Mouse (Mus musculus) intestine, postnatal 0 days (tissue): Measurements from ENCODE around the gene Rpap1. TPM values are rescaled to one million over a fixed set of nuclear protein-coding genes. Genes with fewer than 3 reads are reported as not detected.

Source experiments
- ATAC-seq: fragments of 200-750 bp; cut with Nextera tagmentation; 2 replicates; pipeline ENCODE4 v1.8.0; 2017; ENCODE audit warnings: mild to moderate bottlenecking, moderate TSS enrichment, moderate library complexity
- H3K27ac ChIP-seq: fragments of 300-500 bp; sonication (generic); 2 replicates; pipeline ENCODE4 v1.5.1; 2014; ENCODE audit warnings: mild to moderate bottlenecking, low read depth, low read length, moderate library complexity
- H3K27me3 ChIP-seq: fragments of 300-500 bp; sonication (generic); replicated peaks from 2 replicates; pipeline ENCODE4 v1.6.1; 2014; ENCODE audit warnings: low read length, mixed read lengths; ENCODE audit not compliant: control insufficient read depth, insufficient read depth
- H3K36me3 ChIP-seq: fragments of 300-500 bp; sonication (generic); 2 replicates; pipeline ENCODE4 v1.6.1; 2014; ENCODE audit warnings: mild to moderate bottlenecking, moderate library complexity; ENCODE audit not compliant: control insufficient read depth, insufficient read depth
- H3K4me1 ChIP-seq: fragments of 300-500 bp; sonication (generic); replicated peaks from 2 replicates; pipeline ENCODE4 v1.6.1; 2014; ENCODE audit warnings: antibody characterized with exemption, low read length, mixed read lengths; ENCODE audit not compliant: control insufficient read depth, insufficient read depth
- H3K4me2 ChIP-seq: fragments of 300-500 bp; sonication (generic); replicated peaks from 2 replicates; pipeline ENCODE4 v1.6.1; 2014; ENCODE audit warnings: low read depth, mild to moderate bottlenecking, moderate library complexity
- H3K4me3 ChIP-seq: fragments of 300-500 bp; sonication (generic); 2 replicates; pipeline ENCODE4 v1.5.1; 2014; ENCODE audit warnings: low read depth, low read length
- H3K9ac ChIP-seq: fragments of 300-500 bp; sonication (generic); 2 replicates; pipeline ENCODE4 v1.6.1; 2014; ENCODE audit warnings: mild to moderate bottlenecking, low read depth, low read length
- H3K9me3 ChIP-seq: fragments of 300-500 bp; sonication (generic); 2 replicates; pipeline ENCODE4 v1.6.1; 2016; ENCODE audit warnings: mixed run types; ENCODE audit not compliant: control insufficient read depth
- CTCF ChIP-seq: sonication (generic); IDR thresholded peaks from 2 replicates; pipeline ENCODE4 v1.5.1; 2016; ENCODE audit warnings: low read depth, mild to moderate bottlenecking, control low read depth, antibody characterized with exemption, moderate library complexity
- WGBS: fragments of 180-500 bp; shearing (Covaris S2); extraction: QIAGEN DNeasy Blood & Tissue Kit; methylation state at CpG from one replicate; pipeline ENCODE4 v1.1.7; 2014; 5-methylcytosine and 5-hydroxymethylcytosine counted together
- polyA plus RNA-seq: library from polyadenylated mRNA; unstranded; fragments of >200 nt; fragmentation: Nextera tagmentation; extraction: Ambion mirVana; gene quantifications from 2 replicates; pipeline ENCODE4 v1.2.1, GENCODE M21; 2015

The Rpap1 gene
- polyA plus RNA-seq, 1 experiment from 2014 or later: 8.2 TPM

- H3K36me3 ChIP-seq: no peaks in the 10 kb centered on the region
- peaks cover 7% of the 10 kb centered on the region; the same call in 1 of the 2 replicates for H3K4me1 ChIP-seq
- TF ChIP-seq CTCF: peak; percentile 50
- H3K27ac ChIP-seq: peak overlapping the region; percentile 97
- no peaks in the 10 kb centered on the region for H3K27me3 ChIP-seq
- peak overlapping the region; percentile 48 for H3K9ac ChIP-seq
- H3K4me2 ChIP-seq: peak overlapping the region; percentile 100
- H3K4me3 ChIP-seq: peak overlapping the region; percentile 64
- H3K9me3 ChIP-seq: no peaks in the 10 kb centered on the region
- 5% methylated on average over 46 of the region's 46 CpGs for WGBS
- peak; percentile 86 for ATAC-seq
Measured at GRCm38 (mm10) chr2:119744163-119745111, 42.9 kb downstream of the Rpap1 start.

- whole genome bisulfite sequencing: 8% methylated on average over 22 of the region's 22 CpGs
- ATAC-seq: peak; percentile 48
Measured at GRCm38 (mm10) chr2:119743808-119744162, 43.6 kb downstream of the Rpap1 start.

GRCm38 (mm10) chr2:119743176-119743807 is 44.0 kb downstream of the Rpap1 start:
- ATAC-seq: no peak
- WGBS: 7% methylated on average over 21 of the region's 31 CpGs
- Histone ChIP-seq H3K27me3 (no peaks in the 10 kb centered on the region), H3K4me2 (peak overlapping the region; percentile 100), H3K9ac (peak overlapping the region; percentile 65), H3K27ac (peak overlapping the region; percentile 97), H3K9me3 (no peaks in the 10 kb centered on the region), H3K4me1 (peaks cover 7% of the 10 kb centered on the region; the same call in 1 of the 2 replicates), H3K36me3 (no peaks in the 10 kb centered on the region), H3K4me3 (peak overlapping the region; percentile 64)
- TF ChIP-seq CTCF: no peak

More at GRCm38 (mm10) chr2:119743808-119744162, 43.6 kb downstream of the Rpap1 start:
- peaks cover 7% of the 10 kb centered on the region; the same call in 1 of the 2 replicates for H3K4me1 ChIP-seq
- H3K9ac ChIP-seq: peak overlapping the region; percentile 48
- no peaks in the 10 kb centered on the region for H3K27me3 ChIP-seq
- peak; percentile 39 for TF ChIP-seq CTCF
- H3K4me2 ChIP-seq: peak overlapping the region; percentile 100
- H3K36me3 ChIP-seq: no peaks in the 10 kb centered on the region
- H3K27ac ChIP-seq: peak overlapping the region; percentile 97
- H3K4me3 ChIP-seq: peak overlapping the region; percentile 64
- no peaks in the 10 kb centered on the region for H3K9me3 ChIP-seq

- no peak for TF ChIP-seq CTCF
- 1% methylated on average over 53 of the region's 70 CpGs for WGBS
- no peak for ATAC-seq
- Histone ChIP-seq H3K27ac (peak overlapping the region; percentile 97), H3K9me3 (no peaks in the 10 kb centered on the region), H3K27me3 (no peaks in the 10 kb centered on the region), H3K36me3 (no peaks in the 10 kb centered on the region), H3K4me2 (peak overlapping the region; percentile 100), H3K4me1 (peaks cover 7% of the 10 kb centered on the region; the same call in 1 of the 2 replicates), H3K9ac (peak overlapping the region; percentile 65), H3K4me3 (peak overlapping the region; percentile 64)
Measured at GRCm38 (mm10) chr2:119742461-119743175, 44.7 kb downstream of the Rpap1 start.

- H3K27me3 ChIP-seq: no peaks in the 10 kb centered on the region
- TF ChIP-seq CTCF: peak; percentile 18; the same call in 1 of the 2 replicates
- peak within 1 kb of the TSS; percentile 97 for H3K27ac ChIP-seq
- no peaks in the 10 kb centered on the region for H3K36me3 ChIP-seq
- H3K4me2 ChIP-seq: peak within 1 kb of the TSS; percentile 100
- H3K4me3 ChIP-seq: peak within 1 kb of the TSS; percentile 64
- under 1% methylated on average over 32 of the region's 53 CpGs for WGBS
- H3K4me1 ChIP-seq: peaks cover 10% of the 10 kb centered on the region; the same call in 1 of the 2 replicates
- H3K9me3 ChIP-seq: no peaks in the 10 kb centered on the region
- peak within 1 kb of the TSS; percentile 65 for H3K9ac ChIP-seq
- ATAC-seq: peak; percentile 55
Measured at GRCm38 (mm10) chr2:119741581-119742411, 45.5 kb downstream of the Rpap1 start, which contains the start of gene Itpka. Gene Itpka (plus strand): TSS chr2:119742337.
